Mouse (Mus musculus) layer of hippocampus, adult 9-11 months (tissue): ENCODE data around the gene Jakmip3.
A peak's percentile ranks its signal among the peaks of the same experiment; 100 is the strongest.

Experiments used
- DNase-seq: peaks from one replicate; pipeline ENCODE4 v3.0.0; 2022

The Jakmip3 gene

DNA sequence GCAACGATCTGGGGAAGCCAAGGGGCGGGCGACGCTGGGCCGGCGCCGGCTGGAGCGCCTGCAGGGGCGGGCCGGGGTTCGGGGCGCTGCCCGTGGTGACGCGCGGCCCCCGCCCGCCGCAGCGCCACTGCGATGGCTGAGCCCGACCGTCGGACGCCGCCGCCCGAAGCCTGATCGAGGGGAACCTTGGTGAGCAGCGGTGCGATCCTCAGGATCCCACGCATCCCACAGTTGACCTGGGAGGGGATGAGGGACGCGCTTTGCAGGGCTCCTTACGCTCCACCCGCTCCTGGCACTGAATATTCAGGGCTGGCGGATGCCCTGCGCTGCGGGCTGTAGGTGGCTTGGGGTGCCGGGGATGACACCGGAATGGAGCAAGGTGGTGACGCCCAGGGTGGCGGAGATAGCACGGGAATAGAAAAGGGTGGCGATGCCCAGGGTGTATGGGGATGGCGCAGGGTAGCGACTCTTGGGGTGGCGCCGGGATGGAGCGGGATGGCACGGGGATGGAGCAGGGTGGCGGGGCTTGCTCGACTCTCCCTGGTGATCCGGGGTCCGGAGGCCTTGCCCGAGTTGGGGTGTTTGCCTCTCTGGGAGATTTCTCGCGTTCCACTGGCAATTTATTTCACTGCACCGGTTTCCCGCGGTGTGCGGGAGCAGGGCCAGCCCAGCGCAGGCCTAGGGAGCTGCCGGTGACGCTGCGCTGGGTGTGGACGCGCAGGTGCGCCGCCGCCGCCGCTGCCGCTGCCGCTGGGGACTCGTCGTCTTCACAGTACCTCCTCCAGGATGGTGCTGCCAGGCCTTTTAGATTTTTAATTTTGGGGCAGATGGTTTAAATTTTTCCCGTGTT, at the start of gene Jakmip3:
Gene Jakmip3, plus strand, starts transcription at position 119 of the 850 bp plus-strand sequence.
- peak; percentile 49 for DNase-seq

DNA sequence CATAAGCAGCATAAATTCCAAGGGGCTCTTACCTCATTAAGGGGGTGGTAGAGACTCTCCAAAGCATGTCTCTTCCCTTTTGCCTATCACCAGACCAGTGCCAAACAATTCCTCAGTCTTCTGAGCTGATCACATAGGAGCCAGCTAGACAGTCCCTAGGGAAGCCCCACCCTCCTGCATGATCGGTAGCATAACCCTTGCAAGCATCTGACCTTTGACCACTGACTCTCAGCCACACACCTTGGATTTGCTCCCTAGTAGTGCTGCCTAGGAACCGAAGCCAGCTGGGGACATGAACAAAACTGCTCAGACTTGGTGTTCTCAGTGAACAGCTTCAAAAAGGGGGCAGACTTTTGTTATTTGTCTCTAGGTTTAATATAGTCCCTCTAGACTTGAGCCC, 42.4 kb upstream of the Jakmip3 start:
- no peak for DNase-seq

DNA sequence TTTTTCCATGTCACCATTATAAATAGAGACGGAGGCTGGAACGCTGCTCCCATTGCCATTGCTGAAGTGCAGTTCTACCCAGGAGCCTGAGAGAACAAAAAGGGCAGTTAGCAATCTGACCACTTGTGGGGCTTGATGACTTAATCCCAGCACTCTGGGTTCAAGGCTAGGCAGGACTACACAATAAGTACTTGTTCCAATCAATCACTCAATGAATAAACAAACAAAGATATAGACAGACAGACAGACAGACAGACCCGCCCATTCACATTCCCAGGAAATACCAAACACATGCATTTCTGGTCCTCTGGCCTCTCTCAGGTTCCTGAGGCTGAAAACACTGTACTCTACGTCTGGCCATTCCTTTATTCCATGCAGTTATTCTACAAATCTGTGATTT, 41.8 kb upstream of the Jakmip3 start:
- no peak for DNase-seq

DNA sequence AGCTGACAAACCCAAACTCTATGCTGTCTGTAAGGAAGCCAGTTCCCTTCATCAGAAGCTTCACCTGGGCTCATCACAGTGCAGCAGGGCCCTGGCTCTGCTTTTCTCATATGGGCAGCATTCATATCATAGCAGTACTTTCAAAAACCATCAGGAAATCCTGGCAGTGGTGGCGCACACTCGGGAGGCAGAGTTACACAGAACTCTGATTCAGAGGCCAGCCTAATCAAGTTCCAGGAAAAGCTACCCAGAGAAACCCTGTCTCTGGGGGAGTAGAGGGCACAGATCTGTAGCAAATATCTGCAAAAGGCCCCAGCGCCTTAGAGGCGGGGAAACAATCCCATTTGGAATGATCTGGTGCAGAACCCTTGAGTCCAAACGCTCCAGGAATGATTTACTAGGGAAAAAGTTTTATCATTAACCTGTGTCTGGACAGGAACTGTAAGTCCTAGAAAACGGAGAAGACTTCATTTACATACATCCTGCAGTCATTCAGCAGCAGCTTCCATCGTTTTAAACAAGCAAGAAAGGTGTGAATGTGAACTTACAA, 36.6 kb upstream of the Jakmip3 start:
- DNase-seq: no peak

DNA sequence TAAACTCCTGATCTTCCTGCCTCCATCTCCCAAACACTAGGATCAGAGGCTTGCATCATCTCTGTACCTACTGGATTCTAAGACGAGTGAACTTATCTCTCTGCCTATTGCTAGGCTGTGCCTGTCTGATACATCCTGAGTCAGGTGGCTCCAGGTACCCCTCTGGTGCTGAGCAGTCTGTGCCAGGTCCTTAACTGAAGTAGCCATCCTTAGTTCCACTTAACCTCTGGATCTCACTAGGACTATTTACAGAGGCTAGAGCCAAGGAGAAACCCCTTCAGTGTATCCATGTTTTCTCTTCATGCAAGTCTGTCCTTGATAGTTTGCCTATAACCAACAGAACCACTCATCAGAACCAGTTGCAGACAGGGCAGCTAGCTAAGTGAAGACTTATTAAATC, 34.1 kb upstream of the Jakmip3 start:
- DNase-seq: no peak

DNA sequence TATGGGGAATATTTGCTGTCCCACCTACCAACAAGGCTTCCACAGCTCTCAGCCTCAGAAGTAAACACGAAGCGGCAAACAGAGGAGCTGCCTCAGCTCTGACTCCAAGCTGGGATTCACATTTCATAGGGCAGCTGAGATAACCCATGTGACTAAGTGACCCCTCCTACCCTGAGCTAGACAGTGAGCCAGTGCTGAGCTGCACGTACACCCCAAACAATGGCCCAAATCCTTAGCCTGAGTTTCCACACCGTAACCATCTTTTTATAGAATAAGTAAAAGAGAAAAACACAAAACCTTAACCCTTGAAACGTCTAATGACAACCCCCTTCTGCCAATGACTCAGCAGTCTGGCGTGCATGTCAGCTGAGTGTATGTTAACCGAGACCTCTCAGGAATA, 33.5 kb upstream of the Jakmip3 start:
- DNase-seq: peak; percentile 53

DNA sequence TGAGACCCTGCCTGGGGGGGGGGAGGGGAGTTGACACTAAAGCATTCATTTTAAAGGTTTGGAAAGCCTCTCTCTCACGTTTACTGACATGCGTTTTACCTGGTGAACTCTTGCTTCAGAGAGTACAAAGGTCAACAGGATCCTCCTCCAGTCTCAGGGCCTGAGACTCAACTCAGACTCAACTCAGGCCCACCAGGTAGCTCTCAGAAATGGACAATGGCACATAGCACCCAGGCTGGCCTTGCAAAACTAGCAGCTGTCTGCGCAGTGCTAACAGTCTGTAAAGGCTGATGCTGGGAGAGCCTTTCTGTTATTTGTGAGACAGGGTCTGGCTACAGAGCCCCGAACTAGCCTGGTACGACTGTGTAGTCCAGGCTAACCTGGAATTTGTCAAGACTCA, 32.6 kb upstream of the Jakmip3 start:
- no peak for DNase-seq

DNA sequence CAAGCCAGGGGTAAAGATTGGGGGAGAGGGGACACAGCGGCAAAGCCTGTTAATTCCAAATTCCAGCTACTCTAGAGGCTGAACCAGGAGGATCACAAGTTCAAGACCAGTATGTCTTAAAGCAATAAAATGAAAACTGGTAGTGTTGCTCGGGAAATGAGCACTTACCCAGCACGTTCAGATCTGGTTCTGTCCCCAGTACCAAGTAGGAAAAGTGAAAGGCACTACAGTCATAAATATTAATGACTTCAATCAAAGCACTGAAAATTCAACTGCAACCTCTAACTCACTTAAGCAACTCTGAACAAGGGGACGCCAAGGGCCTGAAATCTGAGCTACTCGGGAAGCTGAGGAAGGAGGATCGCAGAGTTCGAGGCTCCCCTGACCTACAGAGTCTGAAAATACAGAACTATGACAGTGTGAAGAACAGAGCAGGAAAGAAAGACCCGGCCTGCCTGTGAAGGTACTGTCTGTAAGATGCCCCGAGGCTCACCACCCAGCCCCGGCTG, 31.7 kb upstream of the Jakmip3 start:
- DNase-seq: no peak

DNA sequence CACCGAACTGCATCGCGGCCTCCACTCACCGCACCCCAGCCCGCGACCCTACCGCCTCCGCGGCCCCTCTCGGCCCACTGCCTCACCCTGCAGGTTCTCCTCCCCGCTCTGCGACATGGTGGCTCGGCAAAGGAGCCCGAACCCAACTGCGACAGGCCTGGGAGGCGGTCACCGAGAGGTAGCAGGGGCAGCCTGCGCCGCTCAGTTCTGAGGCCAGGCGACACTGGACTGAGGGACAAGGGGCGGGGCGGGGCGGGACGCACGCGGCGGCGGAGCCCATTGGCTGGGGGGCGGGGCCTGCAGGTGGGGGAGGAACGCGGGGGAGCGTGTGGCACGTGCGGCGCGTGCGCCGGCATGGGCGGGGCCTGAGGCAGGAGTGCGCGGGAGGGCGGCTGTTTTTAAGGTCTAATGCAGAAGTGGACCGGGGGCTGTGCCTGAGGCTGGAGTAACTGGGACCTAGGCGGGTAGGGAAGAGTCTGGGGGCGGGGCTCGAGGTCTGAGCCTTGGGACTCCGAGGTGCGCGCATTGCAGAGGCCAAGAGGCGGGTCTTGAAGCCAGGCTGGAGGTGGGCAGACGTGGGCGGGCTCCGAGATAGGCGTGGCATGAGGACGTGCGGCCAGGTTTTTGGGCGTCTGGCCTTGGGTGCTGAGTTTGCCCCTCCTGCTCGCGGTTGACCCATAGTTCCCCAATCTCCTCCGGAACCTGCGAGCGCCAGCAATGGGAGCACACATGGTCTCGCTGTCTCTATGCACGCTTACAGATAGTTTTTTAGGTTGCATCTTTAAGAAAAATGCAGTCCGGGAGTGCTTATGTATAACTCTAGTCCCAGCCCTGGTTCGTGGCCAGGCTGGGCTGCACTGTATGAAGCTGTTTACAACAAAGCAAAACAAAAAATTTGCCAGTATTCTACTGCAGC, 31.0 kb upstream of the Jakmip3 start, which contains the start of gene Bnip3:
Gene Bnip3, minus strand, starts transcription at position 243 of the 916 bp plus-strand sequence.
- DNase-seq: peak; percentile 87

DNA sequence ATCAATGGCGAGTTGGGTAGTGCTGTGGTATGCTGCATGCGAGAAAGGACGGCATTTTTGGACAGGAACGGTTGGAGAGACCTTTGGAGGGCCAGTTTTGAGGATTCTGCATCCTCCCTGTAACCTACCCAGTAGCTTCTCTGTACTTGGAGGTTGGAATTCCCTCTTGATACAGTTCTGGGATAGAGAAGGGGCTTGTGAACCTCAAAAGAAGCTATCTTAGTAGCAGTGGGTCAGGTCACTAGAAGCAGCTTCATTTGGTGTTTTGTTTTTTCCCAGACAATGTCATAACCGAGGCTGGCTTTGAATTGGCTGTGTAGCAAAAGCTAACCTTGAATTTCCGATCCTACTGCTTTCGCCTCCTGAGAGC, 30.4 kb upstream of the Jakmip3 start:
- DNase-seq: no peak

DNA sequence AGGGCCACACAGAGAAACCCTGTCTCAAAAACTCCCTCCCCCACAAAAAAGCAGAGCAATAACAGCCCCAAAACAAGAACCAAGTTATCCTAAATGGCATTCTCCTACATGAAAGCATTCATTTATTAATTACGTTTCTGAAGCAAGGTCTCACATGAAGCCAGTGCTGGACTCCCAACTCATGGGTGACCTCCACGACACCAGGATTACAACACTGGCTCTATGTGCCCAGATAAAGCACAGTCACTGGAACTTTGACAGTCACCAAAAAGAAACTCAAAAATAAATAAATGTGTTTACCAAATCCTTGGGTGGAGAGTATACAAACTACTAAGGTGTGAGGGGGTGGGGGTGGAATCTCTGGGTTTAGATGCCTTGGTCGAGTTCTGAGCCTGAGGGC, 26.9 kb upstream of the Jakmip3 start:
- no peak for DNase-seq

DNA sequence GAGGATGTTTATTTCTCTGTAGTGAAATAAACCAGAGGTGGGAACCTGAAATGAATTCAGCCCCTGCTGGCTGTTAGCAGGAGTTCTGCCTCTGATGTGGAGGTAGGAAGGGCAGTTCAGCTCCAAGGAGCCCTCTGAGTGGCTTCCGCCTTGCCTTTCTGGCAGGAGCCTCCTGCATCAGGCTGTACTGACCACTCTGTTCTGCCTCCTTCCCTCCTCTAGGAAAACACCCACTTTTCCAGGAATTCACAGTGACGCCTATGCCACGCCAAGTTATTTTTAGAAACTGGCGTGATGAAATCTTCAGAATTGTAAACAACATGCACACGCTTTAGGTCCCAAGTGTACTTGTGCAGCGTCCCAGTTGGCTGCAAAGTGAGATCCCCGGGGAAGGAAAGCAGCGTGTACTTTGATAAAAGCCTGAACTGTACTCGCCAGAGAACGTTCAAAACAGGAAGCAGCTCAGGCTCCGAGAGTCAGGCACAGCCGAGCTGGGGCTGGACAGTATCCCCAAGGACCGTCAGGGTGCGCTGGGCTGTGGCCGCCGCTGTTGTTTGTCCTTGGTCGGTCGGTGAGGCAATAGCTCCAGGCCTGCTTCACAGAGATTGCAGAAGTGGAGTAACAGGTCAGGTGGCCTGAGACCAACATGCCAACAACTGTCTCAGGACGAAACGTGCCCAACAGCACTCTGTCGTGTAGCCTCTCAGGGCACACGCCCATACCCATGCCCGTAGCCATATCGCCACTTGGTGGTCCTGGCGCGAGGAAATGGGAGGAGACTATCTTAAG, 21.2 kb upstream of the Jakmip3 start:
- no peak for DNase-seq

DNA sequence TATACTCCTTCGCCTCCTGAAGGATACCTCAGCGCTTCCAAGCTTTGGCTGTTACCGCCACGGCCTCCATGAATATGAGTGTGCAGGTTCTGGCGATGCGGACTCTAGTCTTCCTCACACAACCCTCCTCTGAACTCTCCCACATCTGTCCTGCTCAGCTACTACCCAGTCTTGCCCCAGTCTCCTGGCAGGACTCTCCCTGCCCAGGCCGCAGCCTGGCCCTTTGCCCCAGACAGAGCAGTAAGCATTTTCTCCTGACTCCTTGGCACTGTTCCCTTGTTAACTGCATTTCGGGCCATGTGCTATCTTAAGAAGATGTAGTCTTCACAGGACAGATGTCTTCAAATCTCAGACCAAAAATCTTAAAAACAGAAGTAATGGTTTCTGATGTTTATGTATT, 18.9 kb upstream of the Jakmip3 start:
- no peak for DNase-seq

DNA sequence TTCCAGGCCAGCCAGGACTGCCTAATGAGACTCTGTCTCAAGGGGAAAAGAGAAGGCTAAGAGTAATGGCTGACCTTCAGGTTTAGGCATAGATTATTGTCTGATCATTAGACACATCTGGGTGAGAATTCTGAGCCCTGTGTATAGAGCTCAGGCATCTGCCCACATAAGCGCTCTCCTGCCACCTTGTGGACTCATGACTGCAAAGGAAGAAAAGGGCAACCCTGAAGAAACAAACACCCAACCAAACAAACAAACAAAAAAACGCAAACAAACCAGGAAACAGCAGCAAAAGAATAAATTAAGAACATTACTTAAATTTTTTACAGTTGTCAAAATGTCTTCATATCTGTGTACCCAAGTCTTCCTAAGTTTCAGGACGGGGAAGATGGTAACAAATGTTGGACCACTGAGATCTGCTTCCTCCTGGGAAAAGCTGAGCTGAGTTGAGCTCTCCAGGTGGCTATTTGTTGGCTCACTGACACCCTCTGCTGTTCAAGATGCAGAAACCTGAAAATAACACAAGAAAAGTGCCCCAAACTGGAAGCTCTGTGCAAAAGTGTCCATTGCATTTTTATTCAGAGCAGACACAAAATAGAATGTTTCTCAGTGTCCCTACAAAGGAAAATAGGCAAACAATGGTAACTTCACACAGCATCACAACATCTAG, 16.6 kb upstream of the Jakmip3 start:
- no peak for DNase-seq

DNA sequence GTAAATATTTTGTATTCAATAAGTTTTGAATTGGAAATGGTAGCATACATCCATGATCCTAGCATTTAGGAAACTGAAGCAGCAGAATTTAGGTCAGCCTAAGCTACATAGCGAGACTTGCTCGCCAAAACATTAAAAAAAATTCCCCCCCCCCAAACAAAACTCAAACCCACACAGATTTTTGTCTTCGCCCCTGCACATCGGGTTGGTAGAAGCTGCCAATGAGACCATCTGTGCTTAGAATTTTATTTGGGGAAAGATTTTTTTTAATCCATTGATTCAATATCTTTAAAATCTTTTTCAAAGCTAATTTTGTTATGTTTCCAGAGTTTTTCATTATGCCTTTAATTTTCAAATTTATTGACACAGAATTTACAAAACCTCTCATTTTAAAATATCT, 12.1 kb upstream of the Jakmip3 start:
- DNase-seq: no peak

DNA sequence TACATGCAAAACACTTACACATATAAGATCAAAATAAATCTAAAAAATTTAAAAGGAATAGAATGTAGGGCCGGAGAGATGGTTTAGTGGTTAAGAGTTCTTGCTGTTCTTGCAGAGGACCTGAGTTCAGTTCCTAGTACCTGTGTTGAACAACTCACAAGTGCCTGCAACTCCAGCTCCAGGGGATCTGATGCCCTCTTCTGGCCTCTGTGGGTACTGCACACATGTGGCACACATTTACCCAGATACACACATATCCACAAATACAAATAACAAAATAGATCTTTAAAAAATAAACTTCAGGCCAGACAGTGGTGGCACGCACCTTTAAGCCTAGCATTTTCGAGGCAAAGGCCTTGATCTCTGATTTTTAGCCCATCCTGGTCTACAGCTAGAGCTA, 6.0 kb upstream of the Jakmip3 start:
- no peak for DNase-seq

DNA sequence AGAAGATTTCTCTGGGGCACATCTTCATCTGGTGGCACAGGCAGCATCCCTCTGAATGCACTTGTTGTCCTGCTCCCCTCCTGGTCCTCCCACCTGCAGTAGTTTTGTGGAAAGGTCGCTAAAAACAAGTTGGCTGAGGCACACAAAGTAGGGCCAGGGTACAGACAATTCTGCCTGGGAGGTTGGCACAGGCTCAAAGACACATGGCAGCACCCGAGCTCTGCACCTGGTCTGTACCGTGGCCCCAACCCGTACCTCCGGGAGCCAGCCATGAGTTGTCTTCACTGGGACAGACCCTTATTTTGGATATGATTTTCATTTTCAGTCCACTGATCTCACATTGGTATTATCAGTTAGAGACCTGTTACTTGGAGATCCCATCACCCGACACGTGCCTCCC, 1.5 kb upstream of the Jakmip3 start:
- DNase-seq: no peak

DNA sequence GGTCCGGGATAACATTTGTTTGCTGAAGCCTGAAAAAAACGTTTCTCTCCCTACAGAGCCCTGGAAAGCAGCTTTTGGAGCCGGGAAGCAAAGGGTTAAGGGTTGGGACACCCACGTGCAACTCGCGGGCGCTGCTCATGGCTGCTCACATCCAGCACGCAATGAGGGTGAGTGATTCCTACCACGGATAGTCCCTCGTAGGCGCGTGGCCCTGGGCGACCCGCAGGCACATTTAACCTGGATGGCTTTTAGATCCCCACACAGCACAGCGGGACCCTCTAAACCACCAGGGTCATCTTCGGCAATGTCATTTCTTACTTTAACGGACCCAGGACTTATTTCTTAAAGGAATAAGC, 296 bp upstream of the Jakmip3 start:
- DNase-seq: peak; percentile 73

DNA sequence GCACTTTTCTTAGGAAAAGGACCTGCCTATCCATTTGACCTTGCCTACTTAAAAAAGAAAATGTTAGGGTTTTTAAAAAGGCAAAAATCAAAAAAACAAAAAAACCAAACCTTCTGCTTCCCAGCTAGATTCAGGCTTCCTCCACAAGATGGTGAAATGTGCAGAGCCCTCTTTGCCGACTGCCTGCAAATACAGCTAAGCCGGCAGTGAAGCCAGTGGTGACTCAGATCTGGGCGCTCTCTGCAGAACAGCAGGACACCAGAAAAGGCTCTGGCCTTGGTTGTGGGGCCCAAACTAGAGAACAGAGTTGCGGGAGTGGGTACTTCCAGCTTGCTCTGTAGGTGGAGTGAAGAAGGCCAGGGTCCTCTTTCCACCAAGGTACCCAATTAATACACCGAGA, 1.0 kb downstream of the Jakmip3 start:
- DNase-seq: no peak

DNA sequence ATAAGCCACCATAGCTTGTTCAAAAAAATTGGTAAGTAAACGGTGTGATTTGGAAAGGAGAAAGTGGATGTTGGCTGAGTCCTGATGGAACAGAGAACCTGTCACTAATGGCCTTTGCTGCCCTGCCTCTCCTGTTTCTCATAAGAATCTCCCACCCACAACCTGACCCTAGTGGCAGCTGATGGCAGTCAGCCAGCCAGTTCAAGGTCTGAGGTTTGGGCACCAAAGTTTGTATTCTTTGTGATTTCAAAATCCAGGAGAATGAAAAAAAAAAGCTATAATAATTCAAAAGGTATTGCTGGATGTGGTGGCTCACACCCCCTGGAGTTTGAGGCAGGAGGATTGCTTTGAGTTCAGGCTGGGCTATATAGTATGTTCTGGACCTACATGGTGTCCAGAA, 1.8 kb downstream of the Jakmip3 start:
- DNase-seq: no peak

DNA sequence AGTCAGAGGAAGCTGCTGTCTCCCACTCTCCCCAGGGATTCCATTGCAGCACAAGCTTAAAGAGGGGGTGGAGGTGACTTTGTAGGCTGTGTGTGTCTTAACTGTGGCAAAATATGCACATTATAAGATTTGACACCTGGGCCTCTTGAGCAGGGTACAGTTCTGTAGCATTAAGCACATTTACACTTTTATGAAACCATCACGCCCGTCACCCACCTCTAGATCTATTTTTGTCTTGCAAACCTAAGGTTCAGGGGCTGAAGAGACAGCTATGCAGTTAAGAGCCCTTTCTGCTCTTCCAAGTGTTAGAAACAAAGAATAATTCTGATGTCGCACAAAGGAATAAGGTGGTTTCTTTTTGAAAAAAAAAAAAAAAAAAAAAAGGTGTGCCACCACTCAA, 5.1 kb downstream of the Jakmip3 start:
- no peak for DNase-seq

DNA sequence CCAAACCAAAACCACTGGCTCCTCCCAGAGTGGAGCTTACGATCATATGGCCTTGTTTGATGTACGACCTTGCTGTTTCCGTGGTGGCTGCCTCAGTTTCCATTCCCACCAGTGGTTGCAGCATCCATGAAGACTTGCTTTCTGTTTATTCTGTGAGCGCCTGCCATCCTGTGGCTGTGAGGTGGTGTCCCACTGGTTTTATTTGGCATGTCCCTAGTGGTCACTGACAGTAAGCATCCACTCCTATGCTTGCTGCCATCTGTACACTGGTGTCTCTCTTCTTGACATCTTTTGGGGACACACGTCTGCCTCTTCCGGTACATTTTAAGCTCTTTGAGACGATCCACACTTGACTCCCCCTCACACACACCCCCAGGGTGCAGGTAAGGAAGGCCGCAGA, 7.2 kb downstream of the Jakmip3 start:
- no peak for DNase-seq
